Mouse (Mus musculus): Measurements from ENCODE around the gene Veph1. TPM values are rescaled to one million over a fixed set of nuclear protein-coding genes. Genes with fewer than 3 reads are reported as not detected.
A peak's percentile ranks its signal among the peaks of the same experiment; 100 is the strongest.
"Not testable (repeated sequence)": the region's sequence is repeated elsewhere in the genome, so short reads cannot be mapped to it uniquely, and the experiment has no call there.

Gene Veph1
- polyA plus RNA-seq, 1 experiment from 2014 or later = 12.0 TPM

- ATAC-seq (replicated peaks; ENCODE audit: low FRiP score) = peak; percentile 26; the same call in 1 of the 2 replicates
- peak overlapping the region; percentile 39 for H3K4me2 ChIP-seq
- H3K4me1 ChIP-seq = peaks cover 24% of the 10 kb centered on the region
- no peaks in the 10 kb centered on the region for H3K27me3 ChIP-seq
- no peak overlapping the region for H3K9ac ChIP-seq
- 62% methylated on average over 3 of the region's 3 CpGs for WGBS
- no peaks in the 10 kb centered on the region for H3K9me3 ChIP-seq (replicated peaks)
- H3K36me3 ChIP-seq = no peaks in the 10 kb centered on the region
- peak overlapping the region; percentile 90 for H3K27ac ChIP-seq
- H3K4me3 ChIP-seq (replicated peaks) = peak overlapping the region; percentile 34
Measured at GRCm38 (mm10) chr3:66294729-66295128, 1.9 kb downstream of the Veph1 start.

DNA sequence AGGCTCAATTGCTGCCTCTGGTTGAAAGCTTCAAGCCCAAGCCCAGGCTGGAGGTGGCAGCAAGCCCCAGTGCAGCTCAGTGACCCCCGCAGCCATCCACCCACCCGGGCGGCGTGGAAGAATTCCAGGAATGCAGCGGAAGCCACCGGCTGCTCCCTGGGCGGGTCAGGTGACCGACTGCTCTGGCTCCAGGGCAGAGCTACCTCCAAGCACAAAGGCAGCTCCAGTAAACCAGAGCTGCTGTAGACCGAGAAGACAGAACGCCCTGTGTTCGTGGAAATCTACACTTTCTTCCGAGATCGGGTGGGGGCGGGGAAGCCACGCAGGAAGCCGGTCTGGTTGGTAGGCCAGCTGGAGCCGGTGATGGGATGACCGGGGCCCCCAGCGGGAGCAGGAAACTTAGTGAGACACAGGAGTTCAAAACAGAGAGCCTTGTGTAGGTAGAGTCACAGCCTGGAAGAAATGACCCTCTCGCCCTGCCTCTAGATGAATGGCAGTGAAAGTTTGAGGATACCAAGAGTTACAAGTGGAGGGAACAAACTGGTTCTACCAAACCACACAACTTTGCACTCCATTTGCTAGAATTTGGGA lies 4.2 kb downstream of the Veph1 start:
- no peaks in the 10 kb centered on the region for H3K27me3 ChIP-seq
- peaks cover 24% of the 10 kb centered on the region for H3K4me1 ChIP-seq
- H3K4me3 ChIP-seq (replicated peaks) = peak overlapping the region; percentile 30
- peak overlapping the region; percentile 92 for H3K27ac ChIP-seq
- 4% methylated on average over 20 of the region's 20 CpGs for WGBS
- H3K9me3 ChIP-seq (replicated peaks) = no peaks in the 10 kb centered on the region
- H3K9ac ChIP-seq = peak overlapping the region; percentile 25; the same call in 1 of the 2 replicates
- peak; percentile 94 for ATAC-seq (replicated peaks; ENCODE audit: low FRiP score)
- no peaks in the 10 kb centered on the region for H3K36me3 ChIP-seq
- H3K4me2 ChIP-seq = peak overlapping the region; percentile 61

DNA sequence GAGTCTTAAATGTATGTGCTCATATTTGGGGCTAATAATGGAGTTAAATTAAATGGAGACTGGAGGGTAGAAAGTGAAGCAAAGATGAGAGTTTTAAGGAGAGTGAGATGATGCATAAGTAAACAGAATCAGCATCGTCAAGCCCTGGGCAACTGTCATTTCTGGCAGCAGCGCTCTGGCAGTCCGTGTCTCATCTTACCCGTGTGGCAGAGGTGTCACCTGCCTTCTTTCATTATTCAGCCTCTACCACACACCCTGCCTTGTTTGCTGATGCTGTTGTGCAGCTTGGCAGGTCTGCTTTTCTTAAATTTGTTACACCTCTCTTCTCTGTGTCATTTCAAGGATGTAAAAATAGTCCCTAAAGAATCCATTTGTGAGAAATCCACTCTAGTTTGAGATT lies 33.4 kb downstream of the Veph1 start:
- ATAC-seq (replicated peaks; ENCODE audit: low FRiP score) = no peak
- Histone ChIP-seq H3K4me2 (no peak overlapping the region), H3K9me3 (replicated peaks) (no peaks in the 10 kb centered on the region), H3K36me3 (no peaks in the 10 kb centered on the region), H3K4me3 (replicated peaks) (no peak overlapping the region), H3K27me3 (no peaks in the 10 kb centered on the region), H3K9ac (no peak overlapping the region), H3K4me1 (no peaks in the 10 kb centered on the region), H3K27ac (no peak overlapping the region)
- 82% methylated on average over 4 of the region's 4 CpGs for WGBS

DNA sequence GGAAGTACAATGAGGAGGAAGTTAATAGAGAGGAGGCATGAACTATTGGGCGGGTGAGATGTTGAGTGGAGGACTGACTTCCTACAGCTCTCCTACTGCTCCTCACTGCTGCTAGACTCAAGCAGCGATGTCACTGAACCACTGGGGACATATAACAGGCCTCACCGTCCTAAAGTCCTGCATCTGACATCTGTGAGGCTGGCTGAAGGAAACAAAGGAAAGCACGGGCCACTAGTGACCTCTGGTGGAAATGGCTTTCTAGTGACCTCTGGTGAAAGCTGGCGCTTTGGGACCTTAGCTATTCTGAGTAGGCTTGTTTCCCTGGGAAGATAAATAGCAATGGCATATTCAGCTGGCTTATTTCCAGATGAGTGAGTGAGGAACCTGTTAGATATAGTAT lies 34.3 kb downstream of the Veph1 start:
- no peak overlapping the region for H3K4me2 ChIP-seq
- no peaks in the 10 kb centered on the region for H3K36me3 ChIP-seq
- H3K9ac ChIP-seq = no peak overlapping the region
- WGBS = 38% methylated on average over 5 of the region's 5 CpGs
- H3K4me1 ChIP-seq = no peaks in the 10 kb centered on the region
- ATAC-seq (replicated peaks; ENCODE audit: low FRiP score) = no peak
- H3K27ac ChIP-seq = no peak overlapping the region
- no peaks in the 10 kb centered on the region for H3K27me3 ChIP-seq
- no peaks in the 10 kb centered on the region for H3K9me3 ChIP-seq (replicated peaks)
- no peak overlapping the region for H3K4me3 ChIP-seq (replicated peaks)

GRCm38 (mm10) chr3:66254504-66255105 lies 42.0 kb downstream of the Veph1 start:
- 84% methylated on average over 9 of the region's 9 CpGs for WGBS
- H3K27me3 ChIP-seq = no peaks in the 10 kb centered on the region
- H3K9ac ChIP-seq = no peak overlapping the region
- no peaks in the 10 kb centered on the region for H3K9me3 ChIP-seq (replicated peaks)
- H3K27ac ChIP-seq = no peak overlapping the region
- H3K36me3 ChIP-seq = no peaks in the 10 kb centered on the region
- no peak overlapping the region for H3K4me2 ChIP-seq
- no peak overlapping the region for H3K4me3 ChIP-seq (replicated peaks)
- no peak for ATAC-seq (replicated peaks; ENCODE audit: low FRiP score)
- no peaks in the 10 kb centered on the region for H3K4me1 ChIP-seq

GRCm38 (mm10) chr3:66251842-66252241 lies 44.8 kb downstream of the Veph1 start:
- H3K9me3 ChIP-seq (replicated peaks) = no peaks in the 10 kb centered on the region
- no peak for ATAC-seq (replicated peaks; ENCODE audit: low FRiP score)
- no peak overlapping the region for H3K27ac ChIP-seq
- H3K27me3 ChIP-seq = no peaks in the 10 kb centered on the region
- WGBS = 77% methylated on average over 7 of the region's 7 CpGs
- H3K4me1 ChIP-seq = no peaks in the 10 kb centered on the region
- no peak overlapping the region for H3K9ac ChIP-seq
- H3K36me3 ChIP-seq = no peaks in the 10 kb centered on the region
- H3K4me3 ChIP-seq (replicated peaks) = no peak overlapping the region
- H3K4me2 ChIP-seq = no peak overlapping the region

- no peaks in the 10 kb centered on the region for H3K27me3 ChIP-seq
- no peak overlapping the region for H3K9ac ChIP-seq
- H3K4me3 ChIP-seq (replicated peaks) = no peak overlapping the region
- H3K27ac ChIP-seq = no peak overlapping the region
- H3K9me3 ChIP-seq (replicated peaks) = no peaks in the 10 kb centered on the region
- H3K4me1 ChIP-seq = no peaks in the 10 kb centered on the region
- H3K36me3 ChIP-seq = no peaks in the 10 kb centered on the region
- no peak overlapping the region for H3K4me2 ChIP-seq
- no peak for ATAC-seq (replicated peaks; ENCODE audit: low FRiP score)
Measured at GRCm38 (mm10) chr3:66240476-66240875, 56.2 kb downstream of the Veph1 start.

- WGBS = 39% methylated on average over 4 of the region's 4 CpGs
- ATAC-seq (replicated peaks; ENCODE audit: low FRiP score); H3K27ac ChIP-seq; H3K9me3 ChIP-seq (replicated peaks); H3K4me2 ChIP-seq; H3K9ac ChIP-seq; H3K4me1 ChIP-seq; H3K36me3 ChIP-seq; H3K4me3 ChIP-seq (replicated peaks); H3K27me3 ChIP-seq: not testable (repeated sequence)
Measured at GRCm38 (mm10) chr3:66236234-66236871, 60.3 kb downstream of the Veph1 start.

DNA sequence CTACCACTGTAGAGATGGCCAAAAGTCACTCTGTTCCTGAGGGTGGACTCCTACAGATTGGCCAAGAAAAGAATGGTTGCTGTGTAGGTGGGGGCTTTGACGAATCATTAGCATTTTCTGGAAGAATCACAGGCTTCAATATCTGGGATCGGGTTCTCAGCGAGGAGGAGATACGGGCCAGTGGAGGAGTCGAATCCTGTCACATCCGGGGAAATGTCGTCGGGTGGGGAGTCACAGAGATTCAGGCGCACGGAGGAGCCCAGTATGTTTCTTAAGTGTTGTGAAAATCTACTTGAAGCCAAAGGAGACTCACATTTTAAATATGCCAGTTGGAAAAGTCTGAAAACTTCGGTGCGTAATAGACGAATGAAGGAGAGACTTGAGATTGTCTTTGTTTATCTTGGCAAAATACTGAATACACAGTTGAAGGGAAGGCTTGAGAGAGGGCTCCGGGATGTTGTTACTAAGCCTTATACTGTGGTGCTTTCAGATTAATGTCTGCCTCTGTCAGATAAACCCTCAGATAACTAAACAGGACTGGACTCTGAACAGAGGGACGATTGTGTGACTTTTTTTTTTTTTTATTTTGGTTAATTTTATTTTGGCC lies 71.6 kb downstream of the Veph1 start:
- Histone ChIP-seq H3K9ac (no peak overlapping the region), H3K4me3 (replicated peaks) (no peak overlapping the region), H3K27me3 (no peaks in the 10 kb centered on the region), H3K36me3 (no peaks in the 10 kb centered on the region), H3K9me3 (replicated peaks) (no peaks in the 10 kb centered on the region), H3K4me1 (peaks cover 18% of the 10 kb centered on the region), H3K4me2 (no peak overlapping the region), H3K27ac (no peak overlapping the region)
- no peak for ATAC-seq (replicated peaks; ENCODE audit: low FRiP score)
- 54% methylated on average over 15 of the region's 15 CpGs for WGBS

DNA sequence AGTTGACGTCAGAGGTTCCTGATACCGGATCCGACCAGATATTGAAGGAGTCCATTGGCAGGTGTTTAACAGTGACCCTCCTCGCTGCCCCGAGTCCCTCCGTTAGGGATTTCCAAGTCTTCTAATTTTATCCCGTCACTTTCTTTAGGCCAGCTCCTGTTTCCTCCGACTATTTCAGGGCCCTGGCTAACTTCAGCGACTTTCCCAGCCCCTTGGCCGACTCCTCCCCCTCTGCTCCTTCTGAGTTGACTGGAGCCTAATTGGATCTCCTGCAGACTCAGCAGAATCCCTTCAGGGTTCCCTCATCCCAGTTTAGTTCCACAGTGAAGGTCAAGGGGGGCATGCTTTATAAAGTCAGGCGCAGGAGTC lies 75.4 kb downstream of the Veph1 start:
- Histone ChIP-seq H3K4me1 (peaks cover 24% of the 10 kb centered on the region), H3K27me3 (peaks cover 3% of the 10 kb centered on the region; the same call in 1 of the 2 replicates), H3K9me3 (replicated peaks) (no peaks in the 10 kb centered on the region), H3K4me3 (replicated peaks) (peak overlapping the region; percentile 58), H3K27ac (peak overlapping the region; percentile 87), H3K36me3 (no peaks in the 10 kb centered on the region), H3K9ac (peak overlapping the region; percentile 64), H3K4me2 (peak overlapping the region; percentile 96)
- under 1% methylated on average over 11 of the region's 11 CpGs for WGBS
- ATAC-seq (replicated peaks; ENCODE audit: low FRiP score) = peak; percentile 81

GRCm38 (mm10) chr3:66220554-66221242 lies 75.9 kb downstream of the Veph1 start:
- peak overlapping the region; percentile 87 for H3K27ac ChIP-seq
- no peaks in the 10 kb centered on the region for H3K36me3 ChIP-seq
- H3K4me3 ChIP-seq (replicated peaks) = peak overlapping the region; percentile 58
- peak overlapping the region; percentile 64 for H3K9ac ChIP-seq
- under 1% methylated on average over 54 of the region's 54 CpGs for WGBS
- peak; percentile 83 for ATAC-seq (replicated peaks; ENCODE audit: low FRiP score)
- no peaks in the 10 kb centered on the region for H3K9me3 ChIP-seq (replicated peaks)
- H3K27me3 ChIP-seq = peaks cover 3% of the 10 kb centered on the region; the same call in 1 of the 2 replicates
- H3K4me2 ChIP-seq = peak overlapping the region; percentile 96
- peaks cover 28% of the 10 kb centered on the region for H3K4me1 ChIP-seq
